Mouse (Mus musculus) lung, embryonic 15.5 days (tissue): Measurements from ENCODE around the gene Ttll7. TPM values are rescaled to one million over a fixed set of nuclear protein-coding genes. Genes with fewer than 3 reads are reported as not detected.

Experiments used
- ATAC-seq: fragments of 200-750 bp; cut with Nextera tagmentation; 2 replicates; pipeline ENCODE4 v1.8.0; 2017; ENCODE audit warnings: moderate number of reproducible peaks, borderline replicate concordance; ENCODE audit not compliant: low FRiP score, low TSS enrichment; ENCODE audit errors: extremely low read depth
- H3K27ac ChIP-seq: fragments of 300-500 bp; sonication (generic); 2 replicates; pipeline ENCODE4 v1.5.1; 2015; ENCODE audit warnings: moderate library complexity, mild to moderate bottlenecking, inconsistent platforms
- H3K27me3 ChIP-seq: fragments of 300-500 bp; sonication (generic); 2 replicates; pipeline ENCODE4 v1.6.1; 2015; ENCODE audit warnings: inconsistent platforms
- H3K36me3 ChIP-seq: fragments of 300-500 bp; sonication (generic); 2 replicates; pipeline ENCODE4 v1.6.1; 2015; ENCODE audit warnings: inconsistent platforms
- H3K4me1 ChIP-seq: fragments of 300-500 bp; sonication (generic); 2 replicates; pipeline ENCODE4 v1.6.1; 2015; ENCODE audit warnings: inconsistent platforms
- H3K4me2 ChIP-seq: fragments of 300-500 bp; sonication (generic); 2 replicates; pipeline ENCODE4 v1.6.1; 2015; ENCODE audit warnings: inconsistent platforms, mild to moderate bottlenecking, moderate library complexity
- H3K4me3 ChIP-seq: fragments of 300-500 bp; sonication (generic); 2 replicates; pipeline ENCODE4 v1.5.1; 2015; ENCODE audit warnings: mild to moderate bottlenecking, inconsistent platforms
- H3K9ac ChIP-seq: fragments of 300-500 bp; sonication (generic); 2 replicates; pipeline ENCODE4 v1.6.1; 2015; ENCODE audit warnings: inconsistent platforms
- H3K9me3 ChIP-seq: fragments of 300-500 bp; sonication (generic); 2 replicates; pipeline ENCODE4 v1.6.1; 2016; ENCODE audit warnings: inconsistent platforms
- WGBS: fragments of 180-500 bp; shearing (Covaris S2); methylation state at CpG from one replicate; pipeline ENCODE4 v1.1.7; 2015; 5-methylcytosine and 5-hydroxymethylcytosine counted together
- polyA plus RNA-seq: library from polyadenylated mRNA; unstranded; fragments of >200 nt; fragmentation: Nextera tagmentation; extraction: Ambion mirVana; gene quantifications from 2 replicates; pipeline ENCODE4 v1.2.1, GENCODE M21; 2015

Ttll7 gene
- polyA plus RNA-seq, 1 experiment from 2014 or later = 3.4 TPM

GRCm38 (mm10) chr3:146917891-146918290 is 65.7 kb downstream of the Ttll7 start:
- Histone ChIP-seq H3K4me1 (no peaks in the 10 kb centered on the region), H3K9ac (no peak overlapping the region), H3K4me3 (no peak overlapping the region), H3K4me2 (no peak overlapping the region), H3K27ac (no peak overlapping the region), H3K9me3 (no peaks in the 10 kb centered on the region), H3K36me3 (no peaks in the 10 kb centered on the region), H3K27me3 (no peaks in the 10 kb centered on the region)
- WGBS = 47% methylated on average over 8 of the region's 8 CpGs
- no peak for ATAC-seq

- no peaks in the 10 kb centered on the region for H3K4me1 ChIP-seq
- H3K9ac ChIP-seq = no peak overlapping the region
- H3K27ac ChIP-seq = no peak overlapping the region
- no peak for ATAC-seq
- 69% methylated on average over 11 of the region's 11 CpGs for WGBS
- no peaks in the 10 kb centered on the region for H3K27me3 ChIP-seq
- no peaks in the 10 kb centered on the region for H3K36me3 ChIP-seq
- no peaks in the 10 kb centered on the region for H3K9me3 ChIP-seq
- H3K4me2 ChIP-seq = no peak overlapping the region
- no peak overlapping the region for H3K4me3 ChIP-seq
These were observed 66.2 kb downstream of the Ttll7 start for GRCm38 (mm10) chr3:146918323-146918722.

- no peak overlapping the region for H3K4me3 ChIP-seq
- no peak overlapping the region for H3K27ac ChIP-seq
- H3K36me3 ChIP-seq = no peaks in the 10 kb centered on the region
- H3K4me1 ChIP-seq = no peaks in the 10 kb centered on the region
- WGBS = 64% methylated on average over 6 of the region's 6 CpGs
- no peaks in the 10 kb centered on the region for H3K9me3 ChIP-seq
- H3K4me2 ChIP-seq = no peak overlapping the region
- no peak for ATAC-seq
- H3K27me3 ChIP-seq = no peaks in the 10 kb centered on the region
- H3K9ac ChIP-seq = no peak overlapping the region
These were observed 75.3 kb downstream of the Ttll7 start for GRCm38 (mm10) chr3:146927311-146928015.

GRCm38 (mm10) chr3:146928141-146928540 is 76.0 kb downstream of the Ttll7 start:
- no peak overlapping the region for H3K27ac ChIP-seq
- H3K9me3 ChIP-seq = no peaks in the 10 kb centered on the region
- H3K36me3 ChIP-seq = no peaks in the 10 kb centered on the region
- H3K9ac ChIP-seq = no peak overlapping the region
- no peaks in the 10 kb centered on the region for H3K4me1 ChIP-seq
- WGBS = 92% methylated on average over 7 of the region's 7 CpGs
- H3K27me3 ChIP-seq = no peaks in the 10 kb centered on the region
- no peak for ATAC-seq
- no peak overlapping the region for H3K4me2 ChIP-seq
- H3K4me3 ChIP-seq = no peak overlapping the region

- H3K4me2 ChIP-seq = no peak overlapping the region
- no peaks in the 10 kb centered on the region for H3K27me3 ChIP-seq
- H3K9me3 ChIP-seq = no peaks in the 10 kb centered on the region
- WGBS = 84% methylated on average over 5 of the region's 5 CpGs
- H3K4me3 ChIP-seq = no peak overlapping the region
- no peaks in the 10 kb centered on the region for H3K4me1 ChIP-seq
- ATAC-seq = no peak
- no peak overlapping the region for H3K9ac ChIP-seq
- no peaks in the 10 kb centered on the region for H3K36me3 ChIP-seq
- no peak overlapping the region for H3K27ac ChIP-seq
These were observed 76.8 kb downstream of the Ttll7 start for GRCm38 (mm10) chr3:146929011-146929410.

- no peak overlapping the region for H3K9ac ChIP-seq
- no peak overlapping the region for H3K4me3 ChIP-seq
- H3K27me3 ChIP-seq = no peaks in the 10 kb centered on the region
- whole genome bisulfite sequencing = 88% methylated on average over 9 of the region's 9 CpGs
- no peaks in the 10 kb centered on the region for H3K36me3 ChIP-seq
- no peak overlapping the region for H3K4me2 ChIP-seq
- H3K9me3 ChIP-seq = no peaks in the 10 kb centered on the region
- H3K27ac ChIP-seq = no peak overlapping the region
- no peak for ATAC-seq
- no peaks in the 10 kb centered on the region for H3K4me1 ChIP-seq
These were observed 79.0 kb downstream of the Ttll7 start for GRCm38 (mm10) chr3:146931190-146931589.

- Histone ChIP-seq H3K9ac (no peak overlapping the region), H3K27me3 (no peaks in the 10 kb centered on the region), H3K9me3 (no peaks in the 10 kb centered on the region), H3K27ac (no peak overlapping the region), H3K36me3 (no peaks in the 10 kb centered on the region), H3K4me3 (no peak overlapping the region), H3K4me1 (no peaks in the 10 kb centered on the region), H3K4me2 (no peak overlapping the region)
- WGBS = 69% methylated on average over 5 of the region's 5 CpGs
- no peak for ATAC-seq
These were observed 80.3 kb downstream of the Ttll7 start for GRCm38 (mm10) chr3:146932506-146932905.

GRCm38 (mm10) chr3:146936888-146937287 is 84.7 kb downstream of the Ttll7 start:
- Histone ChIP-seq H3K36me3 (no peaks in the 10 kb centered on the region), H3K4me3 (no peak overlapping the region), H3K27ac (no peak overlapping the region), H3K9me3 (no peaks in the 10 kb centered on the region), H3K4me2 (no peak overlapping the region), H3K4me1 (no peaks in the 10 kb centered on the region), H3K27me3 (no peaks in the 10 kb centered on the region), H3K9ac (no peak overlapping the region)
- no peak for ATAC-seq
- WGBS = 59% methylated on average over 4 of the region's 4 CpGs

GRCm38 (mm10) chr3:146939391-146940250 is 87.5 kb downstream of the Ttll7 start:
- no peaks in the 10 kb centered on the region for H3K9me3 ChIP-seq
- WGBS = 23% methylated on average over 21 of the region's 21 CpGs
- no peak overlapping the region for H3K4me3 ChIP-seq
- ATAC-seq = peak; percentile 72; the same call in 1 of the 2 replicates
- no peaks in the 10 kb centered on the region for H3K36me3 ChIP-seq
- H3K9ac ChIP-seq = no peak overlapping the region
- no peaks in the 10 kb centered on the region for H3K4me1 ChIP-seq
- peak overlapping the region; percentile 35 for H3K4me2 ChIP-seq
- no peaks in the 10 kb centered on the region for H3K27me3 ChIP-seq
- H3K27ac ChIP-seq = no peak overlapping the region

GRCm38 (mm10) chr3:146943101-146943500 is 90.9 kb downstream of the Ttll7 start:
- Histone ChIP-seq H3K36me3 (no peaks in the 10 kb centered on the region), H3K27ac (no peak overlapping the region), H3K4me2 (no peak overlapping the region), H3K27me3 (no peaks in the 10 kb centered on the region), H3K9ac (no peak overlapping the region), H3K9me3 (no peaks in the 10 kb centered on the region), H3K4me3 (no peak overlapping the region), H3K4me1 (no peaks in the 10 kb centered on the region)
- WGBS = 85% methylated on average over 2 of the region's 2 CpGs
- no peak for ATAC-seq

GRCm38 (mm10) chr3:146945342-146945741 is 93.2 kb downstream of the Ttll7 start:
- Histone ChIP-seq H3K4me3 (no peak overlapping the region), H3K27ac (no peak overlapping the region), H3K27me3 (no peaks in the 10 kb centered on the region), H3K9me3 (no peaks in the 10 kb centered on the region), H3K36me3 (no peaks in the 10 kb centered on the region), H3K4me1 (no peaks in the 10 kb centered on the region), H3K4me2 (no peak overlapping the region), H3K9ac (no peak overlapping the region)
- WGBS = 32% methylated on average over 2 of the region's 2 CpGs
- no peak for ATAC-seq

- ATAC-seq = no peak
These were observed 93.7 kb downstream of the Ttll7 start for GRCm38 (mm10) chr3:146945887-146946286.

More at GRCm38 (mm10) chr3:146945887-146946286, 93.7 kb downstream of the Ttll7 start:
- Histone ChIP-seq H3K4me2 (peak overlapping the region; percentile 76), H3K9me3 (no peaks in the 10 kb centered on the region), H3K27me3 (no peaks in the 10 kb centered on the region), H3K4me3 (peak overlapping the region; percentile 47), H3K36me3 (no peaks in the 10 kb centered on the region), H3K9ac (no peak overlapping the region), H3K4me1 (no peaks in the 10 kb centered on the region), H3K27ac (no peak overlapping the region)
- under 1% methylated on average over 13 of the region's 13 CpGs for WGBS
